Mouse (Mus musculus) 3134 (cell line): ENCODE measurements around the gene Prmt6.

Source experiments
- DNase-seq: peaks from one replicate; pipeline ENCODE4 v3.0.0-alpha.2; 2011; ENCODE audit warnings: low spot score; ENCODE audit not compliant: insufficient read length; ENCODE audit errors: extremely low read depth

The Prmt6 gene

DNA sequence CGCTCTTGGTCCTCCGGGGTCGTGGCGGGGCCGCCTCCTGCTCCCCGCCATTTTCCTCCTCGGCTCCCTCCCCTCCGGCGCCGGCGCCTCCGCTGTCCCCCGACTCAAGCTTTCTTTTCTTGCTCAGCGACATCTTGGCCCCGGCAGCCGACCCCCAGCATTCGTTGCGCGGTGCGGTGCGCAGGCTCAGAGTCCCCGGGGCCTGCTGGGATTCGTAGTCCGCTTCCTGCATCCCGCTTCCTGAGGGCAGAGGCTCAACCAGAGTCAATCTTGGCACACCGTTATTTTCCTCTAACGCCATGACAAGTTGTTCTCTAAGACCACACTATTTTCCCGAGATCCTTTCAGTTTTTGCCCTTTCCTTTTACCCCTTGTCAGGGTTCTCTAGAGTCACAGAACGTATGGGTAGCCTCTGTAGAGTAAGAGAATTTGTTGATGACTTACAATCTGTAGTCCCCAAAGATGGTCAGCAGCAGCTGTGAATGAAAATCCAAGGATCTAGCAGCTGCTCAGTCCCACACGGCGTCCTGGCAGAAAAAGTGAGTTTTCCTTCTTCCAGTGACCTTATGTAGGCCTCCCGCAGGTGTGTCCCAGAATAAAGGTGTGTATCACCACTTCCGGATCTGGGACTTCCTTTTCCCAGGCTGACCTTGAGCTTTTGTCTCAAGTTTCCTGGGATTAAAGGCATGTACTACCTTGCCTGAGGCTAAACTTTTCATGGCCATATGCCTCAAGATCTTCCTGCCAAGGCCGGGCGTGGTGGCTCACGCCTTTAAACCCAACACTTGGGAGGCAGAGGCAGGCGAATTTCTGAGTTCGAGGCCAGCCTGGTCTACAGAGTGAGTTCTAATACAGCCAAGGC lies at the start of gene Prmt6:
Gene Prmt6 (minus strand): TSS at position 160 of the 862 bp plus-strand sequence.
- DNase-seq, result peak; percentile 92

DNA sequence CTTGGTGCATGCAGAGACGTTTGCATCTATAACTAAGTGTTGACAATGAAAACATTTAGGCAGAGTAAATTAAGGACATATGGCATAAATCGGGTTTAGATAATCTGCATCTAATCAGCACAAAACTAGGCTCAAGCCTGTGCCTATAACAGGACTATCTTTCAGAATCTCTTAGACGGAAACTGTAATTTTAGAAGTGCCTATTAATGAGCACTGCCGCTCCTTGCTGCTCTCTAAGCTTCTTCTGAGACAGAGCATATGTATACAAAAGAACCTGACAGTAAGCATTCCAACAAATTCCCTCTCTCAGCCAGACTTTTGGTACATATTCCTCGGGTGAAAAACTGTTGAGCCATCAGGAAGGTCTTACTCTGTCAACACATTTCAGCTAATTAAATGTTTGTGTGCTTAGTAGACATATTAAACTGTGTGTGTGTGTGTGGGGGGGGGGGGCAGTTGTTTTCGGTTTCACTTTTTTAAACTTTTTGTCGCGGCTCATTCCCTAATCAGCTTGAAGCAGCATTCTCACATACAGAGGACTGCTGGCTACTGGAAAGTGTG lies 39.8 kb upstream of the Prmt6 start:
- no peak for DNase-seq

DNA sequence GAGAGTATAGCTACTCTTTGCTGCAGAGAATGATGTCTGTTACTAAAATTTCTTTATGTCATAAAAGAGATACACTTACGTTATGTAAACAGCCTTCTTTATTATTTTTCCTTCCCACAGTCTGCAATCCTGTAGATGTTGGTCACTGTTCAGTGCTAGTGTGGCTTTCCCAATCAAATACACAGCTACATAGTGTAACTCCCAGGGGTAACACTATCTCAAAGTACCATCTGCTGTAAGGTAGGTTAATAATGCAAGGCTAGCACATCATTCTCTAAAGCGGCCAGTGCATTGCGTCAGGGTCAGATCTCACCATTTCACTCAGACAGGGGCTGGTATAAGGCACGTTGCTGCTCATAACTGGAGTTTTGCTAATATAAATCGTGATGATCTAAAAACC lies 31.9 kb upstream of the Prmt6 start:
- DNase-seq, result no peak

DNA sequence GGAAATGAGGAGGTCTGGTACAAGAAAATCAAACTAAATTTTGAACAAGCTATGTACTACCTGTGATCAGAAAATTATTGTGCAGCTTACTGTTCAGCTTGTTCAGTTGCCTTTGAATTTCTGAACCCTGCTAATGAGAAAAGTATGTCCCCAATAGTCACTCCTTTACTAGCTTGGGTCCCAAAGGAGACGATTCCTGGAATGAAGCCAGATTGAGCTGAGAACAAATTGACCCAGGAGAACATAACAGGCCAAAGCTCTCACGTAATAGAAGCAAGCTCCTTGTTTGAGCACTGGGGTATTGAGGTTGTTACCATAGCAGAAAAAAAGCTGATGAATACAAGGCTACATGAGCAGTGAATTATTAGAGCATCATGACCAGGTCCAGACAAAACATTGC lies 17.0 kb upstream of the Prmt6 start:
- no peak for DNase-seq

DNA sequence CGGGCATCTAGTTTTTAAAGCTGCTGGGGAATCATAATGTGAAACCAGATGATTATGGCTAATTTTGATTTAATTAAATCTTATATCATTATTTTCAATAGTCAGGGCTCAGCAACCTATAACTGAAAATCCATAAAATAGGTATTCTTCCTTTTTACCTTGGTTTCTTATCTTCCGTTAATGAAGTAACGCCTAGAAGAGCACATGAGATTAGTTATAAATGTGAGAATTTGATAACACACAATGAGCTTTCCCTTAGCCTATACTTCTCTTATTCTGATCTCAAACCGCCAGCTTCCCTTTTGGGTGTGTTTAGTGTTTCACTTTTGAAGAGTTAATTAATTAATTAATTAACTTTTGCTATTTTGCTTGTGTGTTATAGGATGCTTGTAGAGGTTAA lies 2.3 kb upstream of the Prmt6 start:
- DNase-seq, result no peak

DNA sequence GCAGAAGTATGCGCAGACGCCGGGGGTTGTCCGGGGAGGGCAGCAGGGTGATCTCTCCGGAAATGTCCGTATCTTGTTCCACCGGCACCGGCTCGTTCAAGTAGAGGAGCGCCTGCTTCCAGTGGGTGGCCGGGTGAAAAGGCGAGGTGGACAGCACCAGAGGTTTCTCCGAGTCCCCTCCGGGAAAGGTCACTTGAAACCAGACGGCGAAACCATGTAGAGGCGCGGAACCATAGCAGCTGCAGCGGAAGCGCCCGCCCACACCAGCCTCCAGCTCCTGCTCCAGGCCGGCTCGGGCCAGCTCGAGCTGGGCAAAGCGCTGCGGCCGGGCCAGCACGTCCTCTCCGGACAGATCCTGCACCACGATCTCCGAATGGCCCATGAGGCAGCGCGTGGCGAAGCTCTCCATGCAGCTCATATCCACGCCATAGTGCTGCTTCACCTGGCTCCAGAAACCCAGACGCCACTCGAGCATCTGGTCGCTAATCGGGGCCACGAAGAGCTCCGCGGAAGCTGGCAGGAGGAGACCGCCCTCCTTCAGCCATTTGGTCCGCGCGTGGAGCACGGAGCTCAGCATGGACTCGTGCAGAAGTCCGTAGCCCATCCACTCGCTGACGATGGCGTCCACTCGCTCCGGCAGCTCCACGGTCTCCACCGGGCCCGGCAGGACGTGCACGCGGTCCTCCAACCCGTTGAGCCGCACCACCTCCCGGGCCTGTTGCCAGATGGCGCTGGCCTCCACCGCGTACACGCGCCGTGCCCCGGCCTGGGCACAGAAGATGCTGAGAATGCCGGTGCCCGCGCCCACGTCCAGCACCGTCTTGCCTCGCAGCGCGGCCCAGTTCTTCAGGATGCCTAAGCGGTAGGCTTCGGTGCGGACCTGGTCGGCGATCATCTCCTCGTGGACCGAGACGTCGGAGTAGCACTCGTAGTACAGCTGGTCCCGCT lies 633 bp downstream of the Prmt6 start:
- peak; percentile 83 for DNase-seq

DNA sequence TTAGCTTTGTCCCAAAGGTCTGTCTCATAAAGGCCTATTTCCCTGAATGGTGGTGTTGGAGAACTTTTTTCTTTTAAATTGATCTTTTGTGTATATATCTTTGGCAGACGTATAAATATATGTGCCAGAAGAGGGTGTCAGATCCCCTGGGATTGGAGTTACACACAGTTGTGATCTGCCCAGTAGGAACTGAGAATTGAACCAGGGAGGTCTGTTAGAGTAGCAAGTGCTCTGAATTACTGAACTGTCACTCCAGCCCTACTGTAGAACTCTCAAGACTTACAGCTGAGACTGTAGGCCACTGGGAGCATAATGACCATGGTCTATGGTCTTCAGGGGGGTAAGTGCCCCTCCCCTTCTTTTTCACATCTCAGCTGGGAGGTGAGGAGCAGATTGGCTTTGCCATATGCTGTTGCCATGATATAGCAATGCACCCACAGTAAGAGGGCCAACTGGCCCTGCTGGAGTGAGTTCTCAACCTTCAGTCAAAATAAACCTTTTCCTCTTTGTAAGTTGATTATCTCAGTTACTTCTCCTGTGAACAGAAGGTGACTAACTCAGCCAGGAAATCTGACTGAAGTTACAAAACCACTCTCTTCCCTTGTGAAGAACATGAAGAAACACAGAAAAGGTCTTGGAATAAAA lies 13.9 kb downstream of the Prmt6 start:
- DNase-seq, result no peak
